Mouse (Mus musculus): ENCODE data around the gene Sp100. TPM values are rescaled to one million over a fixed set of nuclear protein-coding genes. Genes with fewer than 3 reads are reported as not detected.
"Not testable (repeated sequence)": the region's sequence is repeated elsewhere in the genome, so short reads cannot be mapped to it uniquely, and the experiment has no call there.

The Sp100 gene
- total RNA-seq (2021), result 1 to 10 TPM; 2.5 to 4.4 TPM
- long read RNA-seq, experiment 1, partial matches to known transcripts, result 0 of 1 reads
- long read RNA-seq, experiment 1, other reads (novel, unspliced or antisense), result 1 of 1 reads
- long read RNA-seq, experiment 2, partial matches to known transcripts, result 0 of 1 reads
- long read RNA-seq, experiment 2, other reads (novel, unspliced or antisense), result 0 of 1 reads

DNA sequence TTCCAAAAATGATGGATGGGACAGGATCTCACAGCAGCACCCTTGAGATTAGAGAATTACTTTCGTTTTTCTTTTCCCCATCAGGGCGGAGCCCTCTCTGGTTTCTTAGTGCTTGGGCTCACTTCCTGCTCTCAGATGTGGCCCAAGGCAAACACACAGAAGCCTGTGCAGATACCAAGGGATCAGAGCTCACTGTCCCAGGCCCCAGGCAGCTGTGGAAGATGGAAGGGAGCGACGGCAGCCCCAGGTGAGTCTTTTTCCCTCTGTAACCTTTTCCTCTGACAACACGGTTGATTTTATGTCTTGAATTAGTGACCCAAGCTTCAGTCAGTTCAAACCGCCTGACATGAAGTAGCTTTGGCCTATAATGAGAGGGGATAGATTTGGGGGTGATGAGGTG, at the start of gene Sp100:
TSS of gene Sp100 (plus strand) at position 108 of the 400 bp plus-strand sequence.
- not testable (repeated sequence) for DNase-seq

DNA sequence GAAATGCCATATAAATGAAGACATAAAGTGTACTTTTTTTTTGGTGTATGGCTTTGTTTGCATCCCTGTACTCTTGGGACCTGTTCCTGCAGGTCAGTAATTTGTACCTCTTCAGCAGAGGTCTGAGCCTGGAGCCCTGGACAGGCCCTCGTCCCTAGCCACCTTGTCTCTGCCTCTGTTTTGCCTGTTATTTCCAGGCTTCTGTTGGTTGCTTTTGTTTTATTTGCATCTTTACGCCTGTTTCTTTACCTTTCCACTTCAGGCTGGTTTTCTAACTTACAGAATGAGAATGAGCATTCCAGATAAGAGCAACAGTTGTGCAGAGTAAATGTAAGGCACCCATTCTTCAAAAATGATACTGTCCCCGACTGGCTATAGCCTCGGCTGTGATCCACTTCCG, 49.7 kb upstream of the Sp100 start, which contains the start of gene Sp140:
TSS of gene Sp140 (plus strand) at position 301 of the 400 bp plus-strand sequence.
- not testable (repeated sequence) for DNase-seq

DNA sequence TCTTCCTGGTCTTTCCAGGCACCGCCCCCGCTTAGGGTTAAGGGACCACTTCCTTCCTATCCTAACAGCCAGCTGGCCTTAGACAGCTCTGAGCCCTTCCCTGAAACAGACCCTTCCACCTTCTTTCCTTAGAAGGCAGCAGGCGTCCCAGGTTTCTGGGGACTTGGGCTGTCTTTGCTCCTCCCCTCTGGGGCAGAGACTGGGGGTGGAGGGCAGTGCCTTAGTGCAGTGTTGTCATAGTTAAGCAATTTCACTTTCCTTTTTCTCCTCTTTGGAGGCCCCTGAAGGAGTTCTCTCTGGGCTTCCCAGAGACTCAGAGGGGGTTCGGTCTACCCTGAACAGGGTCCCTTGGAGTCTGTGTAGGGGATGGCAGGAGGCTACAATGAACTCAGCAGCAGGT, 49.0 kb upstream of the Sp100 start:
- peak; percentile 5 for DNase-seq

DNA sequence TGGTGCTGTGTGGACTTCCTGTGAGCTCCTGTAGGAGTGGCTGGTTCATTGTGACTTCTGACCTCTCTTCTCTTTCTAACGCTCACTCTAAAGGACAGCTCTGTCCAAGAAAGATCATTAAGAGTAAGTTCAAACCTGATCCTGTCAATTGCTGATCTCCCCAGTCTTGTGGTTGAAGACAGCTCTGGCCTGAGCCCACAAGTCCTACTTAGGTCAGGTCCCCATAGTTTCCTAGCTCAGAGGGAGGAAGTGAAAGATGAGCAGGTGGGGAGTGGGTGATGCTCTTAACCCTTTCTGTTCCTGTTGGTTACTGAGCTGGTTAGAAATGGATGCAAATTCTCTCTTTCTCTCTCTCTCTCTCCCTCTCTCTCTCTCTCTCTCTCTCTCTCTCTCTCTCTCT, 45.4 kb upstream of the Sp100 start:
- DNase-seq, result not testable (repeated sequence)

DNA sequence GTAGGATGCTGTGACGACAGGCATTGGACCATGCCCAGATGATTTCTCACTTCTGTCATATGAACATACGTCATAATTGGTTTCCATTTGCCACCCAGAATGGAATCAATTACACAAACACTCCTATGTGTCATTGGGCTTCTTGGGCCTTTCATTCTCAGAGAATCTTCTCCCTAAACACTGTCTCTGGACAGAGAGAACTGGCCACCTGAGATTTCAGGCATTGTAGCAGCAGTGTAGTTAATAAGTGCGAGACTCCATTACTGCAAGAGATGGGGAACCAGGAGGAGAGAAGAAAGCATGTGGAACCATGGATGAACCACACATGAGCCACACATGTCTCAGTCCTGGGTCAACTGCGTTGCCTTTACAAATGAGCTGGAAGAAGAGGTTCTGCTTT, 41.4 kb upstream of the Sp100 start:
- not testable (repeated sequence) for DNase-seq

DNA sequence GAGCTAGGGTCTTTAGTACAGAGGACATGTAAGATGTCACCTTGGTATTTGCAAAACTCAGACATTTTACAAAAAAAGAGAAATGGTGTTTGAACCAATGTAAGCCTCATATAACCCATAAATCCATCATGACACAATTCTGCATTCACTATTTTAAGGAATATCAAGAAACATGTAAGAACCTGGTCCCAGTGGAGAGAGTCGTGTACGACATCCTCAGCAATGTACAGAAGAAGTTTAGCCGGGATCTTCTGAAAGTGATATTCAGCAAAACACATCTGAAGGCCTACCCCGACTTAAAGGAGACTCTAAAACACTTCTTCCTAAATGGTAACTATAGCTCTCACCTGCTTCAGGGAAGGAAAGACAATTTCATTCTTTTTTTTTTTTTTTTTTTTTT, 39.2 kb upstream of the Sp100 start:
- DNase-seq, result not testable (repeated sequence)

DNA sequence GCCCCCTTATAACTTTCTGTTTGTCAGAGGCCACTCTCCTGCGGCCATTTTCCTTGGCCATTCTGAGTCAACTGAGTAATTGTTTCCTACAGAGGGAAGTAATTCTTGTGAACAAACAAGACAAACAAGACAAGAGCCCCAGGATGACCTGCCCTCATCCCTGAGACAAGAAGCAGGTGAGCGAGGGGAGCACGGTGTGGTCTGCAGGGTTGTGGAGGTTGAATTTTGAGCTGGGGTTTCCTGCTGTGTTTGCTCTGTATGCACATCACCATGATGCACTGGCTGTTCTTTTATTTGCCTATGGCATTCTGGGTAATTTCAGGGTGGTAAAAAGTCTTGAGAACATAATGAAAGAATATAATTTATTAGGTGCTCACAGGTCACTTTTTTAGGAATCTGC, 34.7 kb upstream of the Sp100 start:
- not testable (repeated sequence) for DNase-seq

DNA sequence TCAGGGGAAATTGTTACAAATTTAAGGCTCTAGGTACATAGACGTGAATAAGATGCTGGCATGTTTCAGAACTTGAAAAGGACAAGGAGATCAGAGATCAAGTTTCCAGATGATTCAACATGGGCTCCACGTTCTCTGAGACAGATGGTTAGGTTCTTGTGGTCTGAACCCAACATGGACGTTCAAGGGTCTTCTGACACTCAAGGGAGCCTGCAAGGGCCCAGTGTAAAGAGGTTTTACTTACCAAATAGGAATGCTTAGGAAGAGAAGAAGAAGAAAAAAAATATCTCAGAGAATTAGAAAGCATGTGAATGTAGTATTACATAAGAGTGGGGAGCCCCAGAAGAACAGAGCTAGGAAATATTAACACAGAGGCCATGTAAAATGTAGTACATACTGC, 34.0 kb upstream of the Sp100 start:
- not testable (repeated sequence) for DNase-seq

DNA sequence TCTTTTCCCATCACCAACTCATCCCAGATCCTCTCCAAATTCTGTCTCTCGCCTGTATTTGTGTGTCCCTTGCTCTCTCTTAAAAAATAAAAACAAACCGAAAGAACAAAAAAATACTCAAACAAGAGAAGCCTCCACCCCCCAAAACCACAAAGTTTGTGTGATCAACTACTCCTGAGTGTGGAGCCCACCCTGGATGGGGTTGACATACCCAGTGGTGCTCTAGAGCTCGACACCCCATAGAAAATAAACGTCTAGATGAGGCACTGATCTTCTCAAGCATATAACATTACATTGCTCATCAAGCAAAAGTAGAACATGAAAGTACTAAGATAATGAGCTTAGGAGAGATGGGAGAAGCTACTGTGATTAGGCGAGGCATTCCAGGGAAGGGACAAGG, 32.6 kb upstream of the Sp100 start:
- DNase-seq, result not testable (repeated sequence)

DNA sequence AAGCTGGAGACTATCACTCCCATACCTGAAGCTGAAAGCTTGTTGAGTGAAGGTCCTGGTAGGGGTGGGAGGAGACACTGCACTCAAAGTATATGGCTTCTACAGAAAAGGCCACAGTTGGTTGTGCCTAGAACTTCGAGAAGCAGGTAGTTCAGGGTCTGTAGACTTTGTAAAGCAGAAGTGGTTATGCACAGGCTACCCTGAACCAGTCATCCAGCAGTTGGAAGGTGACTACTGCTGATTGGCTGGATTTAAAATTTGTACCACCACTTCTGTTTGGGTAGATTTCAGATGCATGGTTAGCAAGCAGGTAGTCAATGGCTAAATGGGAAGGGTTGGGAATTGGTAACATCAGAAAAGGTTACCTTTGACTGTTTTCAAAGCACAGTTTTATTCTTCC, 31.1 kb upstream of the Sp100 start:
- not testable (repeated sequence) for DNase-seq

DNA sequence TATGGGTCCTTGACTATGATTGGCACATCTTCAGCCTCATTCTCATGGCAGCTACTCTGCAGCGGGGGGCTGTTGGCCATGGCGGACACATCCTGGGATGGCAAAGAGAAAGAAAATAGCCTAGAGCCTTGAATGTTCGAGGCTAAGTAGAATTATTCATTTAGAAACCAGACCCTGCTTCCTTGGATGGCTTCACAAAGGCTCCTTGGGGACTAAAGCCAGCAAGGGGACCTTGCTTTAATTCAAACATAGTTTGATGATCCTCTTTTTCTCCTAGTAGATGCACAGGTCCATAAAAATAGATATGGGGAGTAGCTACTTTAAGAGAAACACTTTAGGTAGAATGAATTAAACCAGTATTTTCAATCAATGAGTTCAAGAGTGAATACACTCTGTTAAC, 12.9 kb upstream of the Sp100 start:
- not testable (repeated sequence) for DNase-seq

DNA sequence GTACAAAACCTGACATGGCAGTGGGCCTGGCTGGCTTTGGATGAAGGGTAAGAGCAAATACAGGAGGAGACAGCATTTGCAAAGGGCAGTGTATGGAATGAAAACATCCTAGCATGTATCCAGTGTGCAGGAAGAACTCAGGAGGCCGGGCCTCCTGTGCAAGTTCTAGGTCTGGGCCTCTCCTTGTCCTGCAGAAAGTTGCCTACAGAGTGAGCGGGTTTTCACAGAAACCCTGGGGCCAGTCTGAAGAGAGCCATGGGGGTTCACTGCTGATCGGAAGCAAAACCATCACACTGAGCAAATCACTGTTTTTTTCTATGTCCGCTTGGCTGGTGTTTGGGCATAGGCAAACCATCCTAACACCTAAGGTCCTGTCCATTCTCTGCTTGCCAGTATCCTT, 11.6 kb upstream of the Sp100 start:
- peak; percentile 7 for DNase-seq

DNA sequence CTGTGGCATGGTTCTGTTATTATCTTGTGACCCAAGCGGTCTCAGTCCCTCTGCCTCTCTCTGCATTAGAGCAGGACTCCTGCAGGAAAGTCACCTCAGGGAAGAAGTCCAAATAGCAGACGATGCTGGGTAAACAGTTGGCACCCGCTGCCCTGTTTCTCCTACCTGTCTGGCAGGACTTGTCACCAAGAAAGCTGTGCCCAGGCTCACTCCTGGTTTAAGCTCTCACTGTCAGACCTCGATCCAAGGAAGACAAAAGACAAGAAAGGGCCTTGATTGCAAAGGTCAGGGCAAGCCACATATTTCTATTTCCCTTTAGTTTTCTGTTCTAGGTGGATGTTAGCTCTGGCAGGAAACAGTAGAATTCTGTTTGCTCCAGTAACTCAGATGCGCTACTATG, 736 bp downstream of the Sp100 start:
- not testable (repeated sequence) for DNase-seq

DNA sequence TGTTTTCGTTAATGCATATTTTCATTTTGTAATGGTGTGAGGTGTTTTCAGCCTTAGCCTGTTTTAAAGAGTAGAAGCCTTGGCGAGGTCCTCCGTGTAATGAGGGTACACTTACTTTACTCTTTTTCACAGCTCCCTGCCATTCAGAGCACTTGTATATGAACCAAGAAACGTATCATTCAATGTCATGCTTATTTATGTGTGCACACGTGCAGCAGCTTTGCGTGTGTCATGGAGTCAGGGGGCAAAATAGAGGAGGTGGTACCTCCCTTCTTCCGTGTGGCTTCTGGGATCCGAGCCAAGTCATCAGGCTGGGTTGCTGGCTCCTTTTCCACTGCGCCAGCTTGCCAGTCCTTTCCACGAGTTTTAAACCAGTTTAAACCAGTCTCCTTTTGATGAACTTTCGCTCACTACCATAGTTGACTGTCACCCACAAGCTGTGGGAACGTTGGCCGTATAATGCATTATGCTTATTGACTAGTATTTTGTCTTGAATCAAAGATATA, 2.0 kb downstream of the Sp100 start:
- peak; percentile 7 for DNase-seq

DNA sequence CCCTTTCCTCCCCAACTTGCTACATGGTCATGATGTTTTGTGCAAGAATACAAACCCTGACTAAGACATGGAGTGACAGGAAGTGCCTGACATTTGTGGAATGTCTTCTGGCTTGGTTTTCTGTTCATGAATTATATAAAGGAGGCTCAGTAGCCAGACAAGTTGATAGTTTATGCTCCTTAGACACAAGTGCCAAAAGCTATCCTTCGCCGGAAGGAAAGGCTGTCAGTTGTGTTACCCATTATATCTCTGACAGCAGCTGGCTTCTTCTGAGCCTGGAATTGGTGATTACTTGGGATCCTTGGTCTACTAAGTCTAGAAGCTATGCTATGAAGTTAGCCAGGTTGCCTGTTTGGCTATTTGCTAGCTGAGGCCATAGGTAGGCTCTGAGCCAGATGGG, 7.4 kb downstream of the Sp100 start:
- DNase-seq, result not testable (repeated sequence)

DNA sequence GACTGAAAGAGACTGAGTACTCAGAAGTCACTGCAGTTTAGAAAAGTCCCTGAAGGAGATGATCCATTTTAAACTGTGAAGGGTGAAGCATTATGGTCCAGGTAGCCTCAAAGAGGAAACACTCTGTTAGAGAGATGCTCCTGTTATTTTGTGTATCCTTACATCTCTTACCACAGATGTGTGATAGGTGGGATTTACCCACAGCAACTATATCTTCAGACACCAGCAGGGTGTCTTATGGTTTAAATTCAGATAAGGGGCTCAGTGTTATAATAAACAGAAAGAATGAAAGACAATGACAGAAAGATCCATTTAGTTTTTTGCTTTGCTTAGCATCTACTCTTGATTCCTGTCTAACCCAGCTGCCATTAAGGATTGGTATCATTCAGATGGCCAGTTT, 14.5 kb downstream of the Sp100 start:
- DNase-seq, result no peak

DNA sequence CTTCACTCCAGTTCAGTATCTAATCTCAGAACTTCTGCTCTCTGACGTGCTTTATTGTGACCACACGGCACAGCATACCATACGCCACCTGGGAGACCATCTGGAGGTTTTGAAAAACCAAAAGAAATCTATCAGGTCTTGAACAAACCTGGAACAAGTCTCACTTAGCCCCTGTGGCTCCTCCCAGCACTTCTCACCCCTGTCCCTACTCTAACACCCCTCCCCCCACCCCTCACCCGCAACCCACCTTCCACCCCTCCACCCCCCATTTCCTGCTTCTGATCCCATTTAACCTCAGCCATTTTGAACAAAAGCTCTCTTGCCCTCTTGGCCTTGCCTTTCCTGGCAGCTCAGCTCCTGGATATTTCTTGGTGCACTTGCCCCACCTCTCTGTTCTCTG, 30.4 kb downstream of the Sp100 start:
- DNase-seq, result no peak

DNA sequence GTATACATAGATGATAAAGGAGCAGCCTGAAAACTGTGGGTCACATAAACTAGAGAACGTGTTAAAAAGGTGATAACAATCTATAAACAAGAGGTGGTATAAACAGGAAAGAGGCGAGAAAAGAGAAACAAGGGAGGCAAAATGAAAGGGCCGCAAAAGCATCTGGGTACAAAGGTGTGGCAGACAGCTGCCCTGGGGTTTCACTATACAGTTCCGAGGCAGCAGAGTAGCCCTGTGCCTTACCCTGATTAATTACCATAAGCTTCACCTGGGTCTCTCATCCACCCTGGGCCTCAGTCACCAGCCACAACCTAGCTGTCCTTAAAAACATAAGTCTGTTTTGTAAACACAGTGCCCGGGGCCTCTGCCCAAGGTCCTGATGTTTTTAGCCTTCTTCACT, 36.9 kb downstream of the Sp100 start:
- no peak for DNase-seq

DNA sequence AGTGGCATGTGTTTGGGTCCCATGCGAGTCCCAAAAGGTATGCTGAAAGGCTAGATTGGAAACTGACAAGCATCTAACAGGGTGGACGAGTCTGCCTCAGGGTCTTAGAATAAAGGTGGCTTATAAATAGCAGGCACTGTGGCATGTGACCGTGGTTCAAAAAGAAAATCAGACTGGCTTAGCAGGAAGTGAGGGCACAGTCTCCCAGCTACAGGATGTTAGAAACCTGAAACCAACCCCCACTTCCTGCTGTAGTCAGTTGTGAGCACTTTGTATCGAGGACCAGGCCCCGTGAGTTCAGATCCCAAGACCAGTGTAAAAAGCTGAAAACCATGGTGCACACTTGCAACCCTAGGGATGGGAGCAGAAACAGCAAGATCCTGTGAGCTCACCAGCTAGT, 37.6 kb downstream of the Sp100 start:
- DNase-seq, result no peak

DNA sequence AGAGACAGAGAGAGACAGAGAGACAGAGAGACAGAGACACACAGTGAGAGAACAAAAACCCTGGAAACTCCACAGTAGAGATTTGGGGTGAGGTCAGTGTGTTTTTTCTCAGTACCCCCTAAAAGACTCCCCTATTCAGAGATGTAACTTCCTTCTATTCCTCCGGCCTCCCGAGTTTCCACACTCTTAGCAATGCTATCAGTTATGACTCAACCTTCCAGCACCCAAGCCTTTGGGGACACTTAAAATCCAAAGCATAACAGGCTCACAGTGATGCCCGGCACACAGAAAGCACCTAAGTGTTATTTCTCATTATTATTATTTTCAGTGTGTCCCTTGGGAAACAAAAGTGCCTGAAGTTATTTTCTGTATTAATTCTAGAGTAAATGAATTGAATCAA, 40.8 kb downstream of the Sp100 start:
- no peak for DNase-seq

DNA sequence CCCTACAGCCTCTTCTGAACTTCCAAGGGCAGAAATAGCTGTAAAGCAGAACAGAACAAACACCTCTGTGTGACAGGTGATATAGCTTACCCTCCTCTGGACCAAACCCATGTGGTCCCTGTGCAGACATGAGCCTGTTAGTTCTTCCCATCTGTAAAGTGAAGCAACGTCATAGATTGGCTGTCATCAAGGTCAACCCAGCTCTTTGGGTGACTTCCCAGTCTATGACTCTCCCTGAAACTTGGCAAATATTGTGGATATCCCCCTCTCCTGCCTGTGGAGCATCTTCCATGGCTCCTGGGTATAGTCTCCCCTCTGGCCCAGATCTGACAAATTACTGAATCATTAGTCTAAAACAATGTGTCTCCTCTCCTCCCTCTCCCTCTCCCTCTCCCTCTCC, 42.5 kb downstream of the Sp100 start:
- DNase-seq, result no peak

DNA sequence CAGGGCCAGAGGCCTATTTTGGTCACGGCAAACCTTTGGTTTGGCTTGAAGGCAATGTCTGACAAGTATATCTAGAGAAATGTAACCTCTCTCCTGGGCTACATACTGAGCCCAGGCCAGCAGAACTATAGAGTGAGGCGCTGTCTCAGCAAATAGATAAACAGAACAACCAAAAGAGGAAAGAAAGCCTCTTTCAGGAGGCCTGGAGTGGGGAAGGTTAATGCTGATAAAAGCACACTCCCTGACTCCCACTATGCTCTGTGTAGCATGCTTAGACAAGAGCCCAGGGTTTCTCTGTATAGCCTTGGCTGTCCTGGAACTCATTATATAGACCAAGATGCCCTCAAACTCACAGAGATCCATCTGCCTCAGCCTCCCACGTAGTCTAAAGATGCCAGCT, 43.5 kb downstream of the Sp100 start:
- no peak for DNase-seq

DNA sequence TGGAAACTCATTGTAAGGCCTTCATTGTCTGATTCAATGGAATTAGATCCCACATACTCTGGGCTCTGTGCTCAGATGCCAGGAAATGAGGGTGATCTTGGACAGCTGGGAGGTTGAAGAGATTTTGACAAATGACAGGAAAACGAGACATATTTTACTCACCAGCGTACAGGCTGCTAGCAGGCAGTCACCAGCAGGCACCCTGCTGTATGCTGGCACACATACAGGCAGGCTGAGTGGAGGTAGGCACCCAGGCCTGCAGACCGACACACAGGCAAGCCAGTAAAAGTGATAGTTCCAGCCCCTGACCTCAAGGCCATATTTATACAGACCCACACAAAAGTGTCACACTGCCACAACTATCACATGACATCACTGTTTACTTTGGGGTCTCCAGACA, 45.9 kb downstream of the Sp100 start:
- no peak for DNase-seq

DNA sequence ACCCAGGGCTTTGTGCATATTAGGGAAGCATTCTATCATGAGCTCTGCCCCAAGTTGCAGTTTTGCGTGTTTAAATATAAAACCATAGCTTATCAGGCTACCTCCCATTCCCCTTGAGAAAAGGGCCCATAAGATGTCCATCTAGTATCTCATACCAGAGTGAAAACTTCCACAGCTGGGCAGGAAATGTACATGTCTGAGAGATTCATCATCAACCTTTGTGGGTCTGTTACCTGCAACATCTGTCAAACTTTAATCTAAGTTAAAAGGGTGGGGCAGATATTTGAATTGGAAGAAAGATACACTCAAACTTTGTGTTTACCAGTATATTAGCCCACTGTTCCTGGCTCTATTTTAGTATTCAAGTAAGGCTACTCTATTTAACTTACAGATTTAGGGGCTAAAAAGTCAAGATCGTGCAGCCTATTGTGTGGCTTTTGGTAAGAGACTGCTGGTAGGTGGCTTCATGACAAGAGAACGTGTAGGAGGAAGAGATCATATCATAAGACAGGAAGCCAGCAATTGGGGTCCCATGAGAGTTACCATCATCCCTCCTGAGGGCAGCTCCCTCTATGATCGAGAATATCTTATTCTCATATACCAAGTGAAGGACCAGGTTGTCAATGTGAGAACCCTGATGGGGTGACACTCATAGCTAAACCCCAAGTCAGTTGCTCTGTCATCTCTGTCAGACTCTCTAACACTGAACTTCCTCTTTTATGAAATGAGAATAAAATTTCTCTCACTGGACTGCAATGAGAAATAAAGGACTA, 48.1 kb downstream of the Sp100 start:
- DNase-seq, result no peak

Data from gastrocnemius, postnatal 10 days (tissue).